Mouse (Mus musculus) ES-E14 (cell line): Measurements from ENCODE around the gene Ephb4. TPM values are rescaled to one million over a fixed set of nuclear protein-coding genes. Genes with fewer than 3 reads are reported as not detected.

Experiments
- DNase-seq: peaks from one replicate; pipeline ENCODE4 v3.0.0-alpha.2; 2013; ENCODE audit warnings: low read depth, low spot score
- H3K27ac ChIP-seq: 2 replicates; pipeline ENCODE4 v1.5.1; 2012; ENCODE audit warnings: low read depth, mild to moderate bottlenecking, low read length, moderate library complexity, mixed read lengths; ENCODE audit not compliant: poor library complexity, insufficient read depth, severe bottlenecking
- H3K36me3 ChIP-seq: 2 replicates; pipeline ENCODE4 v1.6.1; 2012; ENCODE audit warnings: mild to moderate bottlenecking, low read length, moderate library complexity, mixed read lengths; ENCODE audit not compliant: control insufficient read depth, poor library complexity, insufficient read depth, severe bottlenecking
- H3K4me1 ChIP-seq, 2 experiments: fragments of 150-350 bp in 1 of 2; sonication (generic) in 1 of 2; 2 replicates each; pipeline ENCODE4 v1.6.1; 2012; ENCODE audit warnings: low read length in 2 of 2, mild to moderate bottlenecking in 1 of 2, mixed read lengths in 1 of 2; ENCODE audit not compliant: control insufficient read depth in 2 of 2, insufficient read depth in 2 of 2, poor library complexity in 1 of 2
- H3K4me3 ChIP-seq, 2 experiments: fragments of 150-350 bp in 1 of 2; sonication (generic) in 1 of 2; 2 replicates each; pipeline ENCODE4 v1.5.1; 2012; ENCODE audit warnings: low read length in 2 of 2, low read depth in 1 of 2, mild to moderate bottlenecking in 1 of 2, mixed read lengths in 1 of 2; ENCODE audit not compliant: insufficient read depth in 1 of 2, poor library complexity in 1 of 2, severe bottlenecking in 1 of 2
- H3K9ac ChIP-seq: 2 replicates; pipeline ENCODE4 v1.6.1; 2012; ENCODE audit warnings: low read depth, mild to moderate bottlenecking, low read length, mixed read lengths; ENCODE audit not compliant: poor library complexity, insufficient read depth, severe bottlenecking
- H3K9me3 ChIP-seq: fragments of 150-350 bp; sonication (generic); 2 replicates; pipeline ENCODE4 v1.6.1; 2012; ENCODE audit warnings: low read depth, mild to moderate bottlenecking, low read length; ENCODE audit not compliant: control insufficient read depth, insufficient read depth
- CHD2 ChIP-seq: IDR thresholded peaks from 2 replicates; pipeline ENCODE4 v1.6.1; 2014; ENCODE audit warnings: mild to moderate bottlenecking, low read depth, low read length, inconsistent platforms
- HCFC1 ChIP-seq: IDR thresholded peaks from 2 replicates; pipeline ENCODE4 v1.6.1; 2012; ENCODE audit warnings: low read length, inconsistent platforms, borderline replicate concordance; ENCODE audit not compliant: insufficient read depth
- MAFK ChIP-seq: IDR thresholded peaks from 2 replicates; pipeline ENCODE4 v1.6.1; 2014; ENCODE audit warnings: mild to moderate bottlenecking, low read depth, low read length, inconsistent platforms; ENCODE audit not compliant: insufficient read depth
- ZC3H11A ChIP-seq: IDR thresholded peaks from 2 replicates; pipeline ENCODE4 v1.6.1; 2012; ENCODE audit warnings: low read depth, mild to moderate bottlenecking, inconsistent platforms, low read length, borderline replicate concordance
- ZNF384 ChIP-seq: IDR thresholded peaks from 2 replicates; pipeline ENCODE4 v1.6.1; 2012; ENCODE audit warnings: low read depth, low read length, inconsistent platforms
- in situ Hi-C, 2 experiments: fragments of 600-800 bp; cut with MboI; formaldehyde crosslinking; loops; one replicate each; pipeline ENCODE4 v1.15.1; 2025; ENCODE audit warnings: low sequenced_read_pairs in 2 of 2, inconsistent platforms in 1 of 2; ENCODE audit not compliant: unreplicated experiment in 2 of 2
- total RNA-seq: library from RNA; depleted of rRNA; stranded (reverse); fragments of 300-350 nt; gene quantifications from 2 replicates; pipeline ENCODE4 v1.2.3, GENCODE M21; 2012

The Ephb4 gene
- total RNA-seq, 1 experiment = 34.3 TPM

DNA sequence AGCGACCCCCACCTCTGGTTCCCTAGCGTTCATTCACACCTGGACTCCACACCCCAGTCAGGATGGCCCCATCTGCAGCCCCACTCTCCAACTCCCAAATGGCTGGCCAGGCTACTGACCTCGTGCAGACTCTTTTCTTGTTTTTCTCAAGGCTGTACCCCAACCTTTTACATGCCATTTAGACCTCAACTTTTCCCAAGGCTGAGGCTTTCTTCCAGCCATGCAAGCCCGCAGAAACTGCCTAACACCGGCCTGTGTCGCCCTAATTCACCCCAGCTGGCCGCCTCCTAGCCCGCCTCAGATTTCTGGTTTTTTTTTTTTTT is 1.1 kb downstream of the Ephb4 start:
- in situ Hi-C loops = no loop called here
- DNase-seq = no peak
- Histone ChIP-seq H3K36me3 (peaks cover 14% of the 10 kb centered on the region; the same call in 1 of the 2 replicates), H3K9me3 (no peaks in the 10 kb centered on the region), H3K9ac (peak overlapping the region; percentile 88; the same call in 1 of the 2 replicates), H3K4me3 (peak overlapping the region; percentile 86), H3K4me1 (peaks cover 3 to 22% of the 10 kb centered on the region in 2 experiments; a peak in 3 of 4 replicates), H3K27ac (no peak overlapping the region)
- TF ChIP-seq MAFK (no peak), HCFC1 (no peak), ZNF384 (no peak), CHD2 (no peak), ZC3H11A (no peak)

DNA sequence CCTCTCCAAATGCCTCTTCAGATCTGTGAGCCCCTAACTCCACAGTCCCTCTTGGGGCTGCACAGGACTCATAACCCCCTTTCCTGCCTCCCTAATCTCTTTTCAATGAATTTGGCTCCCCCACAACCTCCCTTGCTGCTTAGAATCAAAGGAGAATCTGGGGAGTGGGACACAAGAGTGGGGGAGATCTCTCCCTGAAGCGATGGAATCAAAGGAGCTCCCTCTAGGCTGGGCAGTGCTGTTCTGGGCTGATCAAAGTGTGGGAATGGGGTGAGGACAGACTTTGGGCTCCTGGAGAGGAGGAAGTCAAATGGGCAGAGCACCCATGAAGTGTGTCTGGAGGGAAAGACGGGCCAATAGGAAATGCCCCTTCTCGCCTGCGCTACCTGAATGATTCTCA is 1.5 kb downstream of the Ephb4 start:
- in situ Hi-C loops = no loop called here
- no peak for DNase-seq
- Histone ChIP-seq H3K36me3 (peaks cover 14% of the 10 kb centered on the region; the same call in 1 of the 2 replicates), H3K4me3 (peak overlapping the region; percentile 86), H3K9me3 (no peaks in the 10 kb centered on the region), H3K27ac (peak overlapping the region; percentile 5; the same call in 1 of the 2 replicates), H3K9ac (peak overlapping the region; percentile 41; the same call in 1 of the 2 replicates), H3K4me1 (peaks cover 3 to 21% of the 10 kb centered on the region in 2 experiments; a peak in 3 of 4 replicates)
- TF ChIP-seq MAFK (no peak), CHD2 (no peak), HCFC1 (no peak), ZC3H11A (no peak)

DNA sequence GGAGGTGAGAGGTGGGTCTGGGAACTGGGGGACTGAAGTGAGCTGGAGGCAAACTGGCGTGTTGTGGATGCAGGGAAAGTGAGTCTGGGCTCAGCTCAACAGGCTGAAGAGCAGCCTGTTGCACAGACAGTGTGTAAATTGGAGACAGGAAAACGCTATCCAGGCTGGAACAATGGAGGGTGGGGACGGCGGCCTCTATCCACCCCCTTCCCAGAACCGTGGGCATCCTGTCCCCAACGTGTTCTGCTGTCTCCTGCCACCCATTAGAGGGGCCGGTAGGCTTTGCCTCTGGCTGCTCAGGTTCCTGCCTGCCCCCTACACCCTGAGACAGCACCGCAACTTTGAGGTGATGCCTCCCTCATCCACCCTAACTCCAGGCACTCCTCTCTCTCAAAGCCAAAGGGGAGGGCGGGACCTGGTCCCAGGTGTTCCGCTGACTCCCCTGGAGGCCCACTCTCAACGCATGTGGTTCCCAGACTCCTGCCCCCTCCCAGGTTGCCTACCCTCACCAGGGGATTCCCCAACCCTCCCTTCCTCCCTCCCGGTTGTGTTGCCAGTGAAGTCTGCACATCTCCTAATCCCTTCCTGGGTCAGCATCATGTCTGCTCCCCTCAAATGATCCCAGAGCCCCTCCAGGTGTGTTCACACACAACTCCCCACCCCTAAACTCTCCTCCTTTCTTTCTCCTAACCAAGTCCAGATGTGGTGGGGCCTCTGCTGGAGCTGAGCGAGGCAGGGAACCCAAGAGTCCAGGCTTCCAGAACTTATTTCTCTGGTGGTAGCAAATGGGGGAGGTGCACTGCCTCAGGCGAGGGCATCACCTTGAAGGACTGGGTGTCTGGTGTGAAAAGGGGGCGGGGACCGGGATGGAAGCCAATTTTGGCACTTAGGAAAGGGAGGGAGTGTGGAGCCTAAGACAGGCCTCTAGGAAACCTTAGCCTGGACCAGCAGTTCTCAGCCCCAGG is 2.4 kb downstream of the Ephb4 start:
- DNase-seq = peak; percentile 74
- Histone ChIP-seq H3K4me3 (peak overlapping the region; percentile 86), H3K27ac (peak overlapping the region; percentile 12; the same call in 1 of the 2 replicates), H3K36me3 (peaks cover 18% of the 10 kb centered on the region; the same call in 1 of the 2 replicates), H3K9me3 (no peaks in the 10 kb centered on the region), H3K4me1 (peaks cover 2 to 19% of the 10 kb centered on the region in 2 experiments; a peak in 2 of 4 replicates), H3K9ac (peak overlapping the region; percentile 36; the same call in 1 of the 2 replicates)
- in situ Hi-C loops = no loop called here
- TF ChIP-seq HCFC1 (no peak), ZC3H11A (no peak), CHD2 (no peak), MAFK (no peak), ZNF384 (no peak)

DNA sequence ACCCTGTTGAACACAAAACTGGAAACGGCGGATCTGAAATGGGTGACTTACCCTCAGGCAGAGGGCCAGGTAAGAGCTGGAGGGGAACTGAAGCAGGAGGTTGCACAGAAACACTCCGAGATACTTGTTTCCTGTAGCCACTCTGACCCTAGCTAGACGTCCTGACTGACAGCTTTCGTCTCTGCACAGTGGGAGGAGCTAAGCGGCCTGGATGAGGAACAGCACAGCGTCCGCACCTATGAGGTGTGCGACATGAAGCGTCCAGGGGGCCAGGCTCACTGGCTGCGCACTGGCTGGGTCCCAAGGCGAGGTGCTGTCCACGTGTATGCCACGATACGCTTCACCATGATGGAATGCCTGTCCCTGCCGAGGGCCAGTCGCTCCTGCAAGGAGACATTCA is 4.2 kb downstream of the Ephb4 start:
- Histone ChIP-seq H3K9ac (no peak overlapping the region), H3K9me3 (no peaks in the 10 kb centered on the region), H3K4me1 (peaks cover 0 to 17% of the 10 kb centered on the region in 2 experiments; a peak in 2 of 4 replicates), H3K27ac (no peak overlapping the region), H3K4me3 (0 out of 4 replicates have a peak overlapping the region, but pooled peaks of 1 of the 2 experiments have one; percentile 3), H3K36me3 (peaks cover 23% of the 10 kb centered on the region; the same call in 1 of the 2 replicates)
- in situ Hi-C loops = no loop called here
- TF ChIP-seq HCFC1 (no peak), ZC3H11A (no peak), MAFK (no peak), ZNF384 (no peak), CHD2 (no peak)
- no peak for DNase-seq
